Mouse (Mus musculus): ENCODE data around the gene Gpr146. TPM values are rescaled to one million over a fixed set of nuclear protein-coding genes. Genes with fewer than 3 reads are reported as not detected.
A peak's percentile ranks its signal among the peaks of the same experiment; 100 is the strongest.

Gpr146 gene
- polyA plus RNA-seq, 1 experiment from 2014 or later = 7.8 TPM

- no peak for DNase-seq (ENCODE audit: low spot score)
- 88% methylated on average over 16 of the region's 16 CpGs for WGBS
- Histone ChIP-seq H3K9me3 (replicated peaks; ENCODE audit: low read length) (no peaks in the 10 kb centered on the region), H3K4me3 (replicated peaks; ENCODE audit: low read depth, low read length) (no peak overlapping the region), H3K4me2 (ENCODE audit: low read length) (no peak overlapping the region), H3K27me3 (ENCODE audit: insufficient read depth, low read length) (no peaks in the 10 kb centered on the region), H3K9ac (ENCODE audit: low read depth, low read length) (no peak overlapping the region), H3K27ac (no peak overlapping the region), H3K4me1 (replicated peaks; ENCODE audit: insufficient read depth, low read length) (peaks cover 22% of the 10 kb centered on the region), H3K36me3 (ENCODE audit: insufficient read depth, low read length) (0 out of 2 replicates have a peak, but pooled peaks cover 4% of the 10 kb centered on the region)
- ATAC-seq (replicated peaks; ENCODE audit: low FRiP score, low read depth) = no peak
- no peak for TF ChIP-seq CTCF (IDR thresholded peaks at IDR 0.05; ENCODE audit: low read depth)
These were observed 15.7 kb downstream of the Gpr146 start for GRCm38 (mm10) chr5:139393197-139393588.

GRCm38 (mm10) chr5:139394399-139394798 lies 16.9 kb downstream of the Gpr146 start:
- no peaks in the 10 kb centered on the region for H3K9me3 ChIP-seq (replicated peaks; ENCODE audit: low read length)
- WGBS = 69% methylated on average over 7 of the region's 7 CpGs
- H3K4me3 ChIP-seq (replicated peaks; ENCODE audit: low read depth, low read length) = no peak overlapping the region
- DNase-seq (ENCODE audit: low spot score) (no peak), ATAC-seq (replicated peaks; ENCODE audit: low FRiP score, low read depth) (no peak)
- no peak overlapping the region for H3K27ac ChIP-seq
- H3K9ac ChIP-seq (ENCODE audit: low read depth, low read length) = no peak overlapping the region
- H3K4me1 ChIP-seq (replicated peaks; ENCODE audit: insufficient read depth, low read length) = peaks cover 11% of the 10 kb centered on the region; the same call in 1 of the 2 replicates
- TF ChIP-seq CTCF (IDR thresholded peaks at IDR 0.05; ENCODE audit: low read depth) = no peak
- H3K4me2 ChIP-seq (ENCODE audit: low read length) = no peak overlapping the region
- H3K36me3 ChIP-seq (ENCODE audit: insufficient read depth, low read length) = 0 out of 2 replicates have a peak, but pooled peaks cover 4% of the 10 kb centered on the region
- H3K27me3 ChIP-seq (ENCODE audit: insufficient read depth, low read length) = no peaks in the 10 kb centered on the region

- peaks cover 5% of the 10 kb centered on the region; the same call in 1 of the 2 replicates for H3K4me1 ChIP-seq (replicated peaks; ENCODE audit: insufficient read depth, low read length)
- DNase-seq (ENCODE audit: low spot score) (no peak), ATAC-seq (replicated peaks; ENCODE audit: low FRiP score, low read depth) (no peak)
- H3K9me3 ChIP-seq (replicated peaks; ENCODE audit: low read length) = no peaks in the 10 kb centered on the region
- H3K27me3 ChIP-seq (ENCODE audit: insufficient read depth, low read length) = no peaks in the 10 kb centered on the region
- WGBS = 89% methylated on average over 4 of the region's 4 CpGs
- H3K27ac ChIP-seq = no peak overlapping the region
- no peak overlapping the region for H3K4me2 ChIP-seq (ENCODE audit: low read length)
- no peak for TF ChIP-seq CTCF (IDR thresholded peaks at IDR 0.05; ENCODE audit: low read depth)
- H3K36me3 ChIP-seq (ENCODE audit: insufficient read depth, low read length) = 0 out of 2 replicates have a peak, but pooled peaks cover 4% of the 10 kb centered on the region
- no peak overlapping the region for H3K9ac ChIP-seq (ENCODE audit: low read depth, low read length)
- no peak overlapping the region for H3K4me3 ChIP-seq (replicated peaks; ENCODE audit: low read depth, low read length)
These were observed 18.0 kb downstream of the Gpr146 start for GRCm38 (mm10) chr5:139395528-139395927.

- Histone ChIP-seq H3K27ac (no peak overlapping the region), H3K9me3 (replicated peaks; ENCODE audit: low read length) (no peaks in the 10 kb centered on the region), H3K4me2 (ENCODE audit: low read length) (no peak overlapping the region), H3K4me1 (replicated peaks; ENCODE audit: insufficient read depth, low read length) (peaks cover 5% of the 10 kb centered on the region; the same call in 1 of the 2 replicates), H3K36me3 (ENCODE audit: insufficient read depth, low read length) (0 out of 2 replicates have a peak, but pooled peaks cover 4% of the 10 kb centered on the region), H3K27me3 (ENCODE audit: insufficient read depth, low read length) (no peaks in the 10 kb centered on the region), H3K9ac (ENCODE audit: low read depth, low read length) (no peak overlapping the region), H3K4me3 (replicated peaks; ENCODE audit: low read depth, low read length) (no peak overlapping the region)
- TF ChIP-seq CTCF (IDR thresholded peaks at IDR 0.05; ENCODE audit: low read depth) = no peak
- 77% methylated on average over 4 of the region's 4 CpGs for WGBS
- ATAC-seq (replicated peaks; ENCODE audit: low FRiP score, low read depth) (no peak), DNase-seq (ENCODE audit: low spot score) (no peak)
These were observed 19.9 kb downstream of the Gpr146 start for GRCm38 (mm10) chr5:139397359-139397916.

- no peaks in the 10 kb centered on the region for H3K9me3 ChIP-seq (replicated peaks; ENCODE audit: low read length)
- no peak overlapping the region for H3K9ac ChIP-seq (ENCODE audit: low read depth, low read length)
- peak; percentile 91 for TF ChIP-seq CTCF (IDR thresholded peaks at IDR 0.05; ENCODE audit: low read depth)
- peak; percentile 89 for DNase-seq (ENCODE audit: low spot score)
- ATAC-seq (replicated peaks; ENCODE audit: low FRiP score, low read depth) = peak; percentile 34; the same call in 1 of the 2 replicates
- no peak overlapping the region for H3K4me3 ChIP-seq (replicated peaks; ENCODE audit: low read depth, low read length)
- 0 out of 2 replicates have a peak, but pooled peaks cover 2% of the 10 kb centered on the region for H3K36me3 ChIP-seq (ENCODE audit: insufficient read depth, low read length)
- H3K27ac ChIP-seq = no peak overlapping the region
- 38% methylated on average over 5 of the region's 5 CpGs for WGBS
- no peaks in the 10 kb centered on the region for H3K27me3 ChIP-seq (ENCODE audit: insufficient read depth, low read length)
- H3K4me2 ChIP-seq (ENCODE audit: low read length) = no peak overlapping the region
- peaks cover 5% of the 10 kb centered on the region; the same call in 1 of the 2 replicates for H3K4me1 ChIP-seq (replicated peaks; ENCODE audit: insufficient read depth, low read length)
These were observed 20.7 kb downstream of the Gpr146 start for GRCm38 (mm10) chr5:139397959-139398753.

GRCm38 (mm10) chr5:139398786-139399185 lies 21.3 kb downstream of the Gpr146 start:
- no peaks in the 10 kb centered on the region for H3K9me3 ChIP-seq (replicated peaks; ENCODE audit: low read length)
- no peaks in the 10 kb centered on the region for H3K36me3 ChIP-seq (ENCODE audit: insufficient read depth, low read length)
- H3K27me3 ChIP-seq (ENCODE audit: insufficient read depth, low read length) = no peaks in the 10 kb centered on the region
- no peak overlapping the region for H3K4me3 ChIP-seq (replicated peaks; ENCODE audit: low read depth, low read length)
- peaks cover 5% of the 10 kb centered on the region; the same call in 1 of the 2 replicates for H3K4me1 ChIP-seq (replicated peaks; ENCODE audit: insufficient read depth, low read length)
- no peak overlapping the region for H3K4me2 ChIP-seq (ENCODE audit: low read length)
- DNase-seq (ENCODE audit: low spot score) = no peak
- no peak overlapping the region for H3K27ac ChIP-seq
- ATAC-seq (replicated peaks; ENCODE audit: low FRiP score, low read depth) = no peak
- TF ChIP-seq CTCF (IDR thresholded peaks at IDR 0.05; ENCODE audit: low read depth) = no peak
- 81% methylated on average over 5 of the region's 5 CpGs for WGBS
- no peak overlapping the region for H3K9ac ChIP-seq (ENCODE audit: low read depth, low read length)

All from kidney, postnatal 0 days (tissue).